Mouse (Mus musculus) macrophage (primary cell): ENCODE measurements around the gene Olfml2b. TPM values are rescaled to one million over a fixed set of nuclear protein-coding genes. Genes with fewer than 3 reads are reported as not detected.

Source experiments
- H3K27ac ChIP-seq: fragments of 350-480 bp; formaldehyde crosslinking; 2 replicates; pipeline ENCODE4 v1.9.0; 2021
- H3K36me3 ChIP-seq: fragments of 350-480 bp; formaldehyde crosslinking; 2 replicates; pipeline ENCODE4 v1.9.0; 2021; ENCODE audit errors: inconsistent target
- H3K4me3 ChIP-seq: fragments of 350-480 bp; formaldehyde crosslinking; 2 replicates; pipeline ENCODE4 v1.9.0; 2021; ENCODE audit errors: inconsistent target
- H3K79me2 ChIP-seq: fragments of 350-480 bp; formaldehyde crosslinking; 2 replicates; pipeline ENCODE4 v1.9.0; 2021; ENCODE audit errors: inconsistent target
- WGBS: methylation state at CpG from one replicate; pipeline ENCODE4 v1.1.7; 2026; ENCODE audit warnings: inconsistent platforms; ENCODE audit not compliant: missing documents; 5-methylcytosine and 5-hydroxymethylcytosine counted together
- polyA plus RNA-seq: library from polyadenylated mRNA; stranded (reverse); fragments of 250-400 nt; gene quantifications from 3 replicates; pipeline ENCODE4 v1.2.4, GENCODE M21; 2018; ENCODE audit warnings: inconsistent platforms
- total RNA-seq, 78 experiments: library from RNA; depleted of rRNA; stranded (reverse); fragments of 250-400 nt; gene quantifications; 1 replicate in 9 of 78; 2 replicates in 24 of 78; 3 replicates in 43 of 78; 4 replicates in 2 of 78; pipeline ENCODE4 v1.2.4; 2018; ENCODE audit warnings: inconsistent platforms in 56 of 78

Olfml2b gene
- total RNA-seq (2018; cell fraction: chromatin; rRNA removed): 1 to 10 TPM in 1 of 26 experiments, under 1 TPM in 3, not detected in 22; 0.18 to 3.4 (median 0.31) TPM
- total RNA-seq (2018; cell fraction: cytosol; rRNA removed): under 1 TPM; 0.06 to 0.39 (median 0.16) TPM
- total RNA-seq (2018; cell fraction: nucleus; rRNA removed): 1 to 10 TPM in 2 of 26 experiments, under 1 TPM in 14, not detected in 10; 0.12 to 1.6 (median 0.25) TPM
- 0.11 to 2.1 TPM (median 0.33 TPM) in 3 replicates for polyA plus RNA-seq

- Histone ChIP-seq H3K36me3 (no peaks in the 10 kb centered on the region), H3K27ac (no peak within 1 kb of the TSS), H3K4me3 (peak within 1 kb of the TSS; percentile 39), H3K79me2 (no peaks in the 10 kb centered on the region)
- WGBS: 15% methylated on average over 51 of the region's 51 CpGs
These were observed at the start of gene Olfml2b for GRCm38 (mm10) chr1:170644255-170645205. Gene Olfml2b, plus strand, starts transcription at chr1:170644532.

GRCm38 (mm10) chr1:170594575-170594974, 49.8 kb upstream of the Olfml2b start:
- H3K27ac ChIP-seq: no peak overlapping the region
- H3K4me3 ChIP-seq: no peak overlapping the region
- no peaks in the 10 kb centered on the region for H3K79me2 ChIP-seq
- WGBS: 95% methylated on average over 7 of the region's 7 CpGs
- no peaks in the 10 kb centered on the region for H3K36me3 ChIP-seq

GRCm38 (mm10) chr1:170605228-170606001, 38.9 kb upstream of the Olfml2b start:
- H3K79me2 ChIP-seq: no peaks in the 10 kb centered on the region
- no peaks in the 10 kb centered on the region for H3K36me3 ChIP-seq
- no peak overlapping the region for H3K27ac ChIP-seq
- no peak overlapping the region for H3K4me3 ChIP-seq
- 68% methylated on average over 21 of the region's 21 CpGs for WGBS

- H3K4me3 ChIP-seq: no peak overlapping the region
- no peaks in the 10 kb centered on the region for H3K79me2 ChIP-seq
- H3K36me3 ChIP-seq: no peaks in the 10 kb centered on the region
- H3K27ac ChIP-seq: no peak overlapping the region
- WGBS: 93% methylated on average over 8 of the region's 8 CpGs
These were observed 37.0 kb upstream of the Olfml2b start for GRCm38 (mm10) chr1:170607231-170607917.

DNA sequence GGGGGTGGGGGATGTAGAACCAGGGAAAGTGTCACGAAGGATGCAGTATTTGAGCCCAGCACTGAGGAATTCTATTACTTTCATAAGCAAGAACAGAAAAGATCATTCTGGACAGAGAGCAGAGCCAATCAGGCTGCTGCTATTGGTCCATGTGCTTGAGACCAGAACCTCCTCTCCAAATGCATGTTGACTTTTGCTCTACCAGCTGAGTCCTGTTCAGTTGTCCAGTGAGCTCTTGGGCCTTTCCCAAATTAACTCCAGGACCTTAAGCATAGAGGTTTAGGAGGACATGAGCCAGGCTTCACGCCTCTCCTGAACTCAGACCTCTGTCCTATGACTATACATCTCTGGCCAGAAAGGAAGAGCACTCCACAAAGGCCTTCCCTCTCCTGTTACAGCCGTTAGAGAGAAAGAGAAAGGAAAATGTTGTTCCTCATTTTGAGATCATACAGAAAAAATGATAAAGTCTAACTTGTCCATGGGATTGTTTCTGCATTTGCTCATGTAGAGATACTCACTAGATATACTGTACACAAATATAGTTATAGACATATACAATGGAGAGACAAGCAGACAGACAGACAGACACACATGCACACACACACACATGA, 35.8 kb upstream of the Olfml2b start:
- WGBS: 39% methylated on average over 3 of the region's 3 CpGs
- no peak overlapping the region for H3K4me3 ChIP-seq
- no peaks in the 10 kb centered on the region for H3K36me3 ChIP-seq
- H3K79me2 ChIP-seq: no peaks in the 10 kb centered on the region
- no peak overlapping the region for H3K27ac ChIP-seq

- WGBS: 62% methylated on average over 7 of the region's 7 CpGs
- Histone ChIP-seq H3K4me3 (no peak overlapping the region), H3K27ac (no peak overlapping the region), H3K79me2 (no peaks in the 10 kb centered on the region), H3K36me3 (no peaks in the 10 kb centered on the region)
These were observed 34.5 kb upstream of the Olfml2b start for GRCm38 (mm10) chr1:170609872-170610271.

DNA sequence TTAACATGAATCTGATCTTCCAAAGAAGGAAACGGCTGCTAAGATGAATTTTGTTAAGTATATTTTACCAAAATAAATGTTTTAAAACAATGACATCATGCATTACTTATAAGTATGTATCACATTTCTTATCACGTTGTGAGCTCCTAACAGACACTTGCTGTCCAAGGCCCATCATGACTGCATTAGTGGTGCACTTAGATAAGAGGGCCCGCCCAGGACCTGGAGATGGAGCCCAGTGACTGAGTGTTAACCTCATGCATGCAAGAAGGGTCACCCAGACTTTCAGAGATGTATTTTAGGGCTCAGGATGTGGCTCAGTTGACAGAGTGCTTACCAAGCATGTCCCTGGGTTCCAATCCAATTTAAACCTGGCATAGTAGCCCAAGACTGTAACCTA, 34.0 kb upstream of the Olfml2b start:
- Histone ChIP-seq H3K79me2 (no peaks in the 10 kb centered on the region), H3K27ac (no peak overlapping the region), H3K36me3 (no peaks in the 10 kb centered on the region), H3K4me3 (no peak overlapping the region)
- 88% methylated on average over 3 of the region's 3 CpGs for WGBS

- 59% methylated on average over 3 of the region's 3 CpGs for WGBS
- no peaks in the 10 kb centered on the region for H3K79me2 ChIP-seq
- no peak overlapping the region for H3K27ac ChIP-seq
- no peaks in the 10 kb centered on the region for H3K36me3 ChIP-seq
- H3K4me3 ChIP-seq: no peak overlapping the region
These were observed 33.6 kb upstream of the Olfml2b start for GRCm38 (mm10) chr1:170610695-170611094.

DNA sequence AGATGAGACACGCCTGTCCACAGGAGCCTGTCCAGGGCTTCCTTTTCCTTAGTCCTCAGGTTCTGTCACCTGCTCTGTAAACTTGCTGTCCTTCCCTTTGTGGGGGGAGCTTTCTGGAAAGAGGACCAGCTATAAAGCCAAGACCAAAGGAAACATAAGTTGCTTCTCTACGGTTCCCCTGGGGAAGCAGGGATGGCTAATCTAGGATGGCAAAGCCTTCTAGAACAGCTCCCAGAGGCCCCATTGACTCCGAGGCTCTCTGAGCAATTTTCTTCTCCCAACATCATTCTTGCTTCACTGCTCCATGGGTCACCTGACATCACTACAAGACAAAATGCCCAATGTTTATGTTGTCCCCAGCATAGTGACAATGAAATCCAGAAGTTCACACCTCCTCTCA, 32.7 kb upstream of the Olfml2b start:
- WGBS: 98% methylated on average over 3 of the region's 3 CpGs
- Histone ChIP-seq H3K79me2 (no peaks in the 10 kb centered on the region), H3K36me3 (no peaks in the 10 kb centered on the region), H3K27ac (no peak overlapping the region), H3K4me3 (no peak overlapping the region)

- H3K36me3 ChIP-seq: no peaks in the 10 kb centered on the region
- no peaks in the 10 kb centered on the region for H3K79me2 ChIP-seq
- H3K4me3 ChIP-seq: no peak overlapping the region
- H3K27ac ChIP-seq: no peak overlapping the region
- WGBS: 62% methylated on average over 17 of the region's 18 CpGs
These were observed 31.1 kb upstream of the Olfml2b start for GRCm38 (mm10) chr1:170612968-170613872.

GRCm38 (mm10) chr1:170619686-170620374, 24.5 kb upstream of the Olfml2b start:
- no peaks in the 10 kb centered on the region for H3K36me3 ChIP-seq
- H3K4me3 ChIP-seq: no peak overlapping the region
- no peak overlapping the region for H3K27ac ChIP-seq
- no peaks in the 10 kb centered on the region for H3K79me2 ChIP-seq
- 96% methylated on average over 2 of the region's 2 CpGs for WGBS

GRCm38 (mm10) chr1:170622934-170623333, 21.4 kb upstream of the Olfml2b start:
- no peaks in the 10 kb centered on the region for H3K79me2 ChIP-seq
- H3K36me3 ChIP-seq: no peaks in the 10 kb centered on the region
- no peak overlapping the region for H3K4me3 ChIP-seq
- H3K27ac ChIP-seq: no peak overlapping the region
- WGBS: 12% methylated on average over 5 of the region's 5 CpGs

DNA sequence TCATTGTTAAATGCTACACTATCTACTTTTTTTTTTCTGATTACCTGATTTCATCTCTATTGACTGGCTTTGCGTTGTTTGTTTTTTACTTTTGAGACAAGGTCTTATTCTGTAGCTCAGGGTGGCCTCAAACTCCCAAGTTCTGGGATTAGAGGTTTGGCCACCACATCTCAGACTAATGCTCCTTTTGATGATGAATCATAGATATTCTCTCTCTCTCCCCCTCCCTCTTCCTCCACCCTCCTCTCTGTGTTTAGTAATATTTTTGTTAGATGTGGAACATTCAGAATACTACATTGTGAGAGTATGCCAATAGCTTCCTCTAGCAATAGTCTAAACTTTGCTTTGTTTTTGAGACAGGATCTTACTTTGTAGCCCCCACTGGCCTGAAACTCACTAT, 20.9 kb upstream of the Olfml2b start:
- WGBS: 100% methylated on average over 1 of the region's 1 CpGs
- H3K27ac ChIP-seq: no peak overlapping the region

More for the DNA sequence above, 20.9 kb upstream of the Olfml2b start:
- H3K79me2 ChIP-seq: no peaks in the 10 kb centered on the region
- no peaks in the 10 kb centered on the region for H3K36me3 ChIP-seq
- no peak overlapping the region for H3K4me3 ChIP-seq
